Mouse (Mus musculus) liver, embryonic 16.5 days (tissue): ENCODE measurements around the gene Ankrd12. TPM values are rescaled to one million over a fixed set of nuclear protein-coding genes. Genes with fewer than 3 reads are reported as not detected.
A peak's percentile ranks its signal among the peaks of the same experiment; 100 is the strongest.
"Not testable (repeated sequence)": the region's sequence is repeated elsewhere in the genome, so short reads cannot be mapped to it uniquely, and the experiment has no call there.

Source experiments
- ATAC-seq: fragments of 200-750 bp; cut with Nextera tagmentation; 2 replicates; pipeline ENCODE4 v1.8.0; 2017; ENCODE audit warnings: low read depth, mild to moderate bottlenecking, moderate number of reproducible peaks, moderate library complexity
- H3K27ac ChIP-seq: fragments of 300-500 bp; sonication (generic); 2 replicates; pipeline ENCODE4 v1.5.1; 2014; ENCODE audit warnings: mild to moderate bottlenecking, low read length
- H3K27me3 ChIP-seq: fragments of 300-500 bp; sonication (generic); 2 replicates; pipeline ENCODE4 v1.6.1; 2014; ENCODE audit warnings: low read depth, low read length, mixed read lengths; ENCODE audit not compliant: control insufficient read depth, insufficient read depth
- H3K36me3 ChIP-seq: fragments of 300-500 bp; sonication (generic); 2 replicates; pipeline ENCODE4 v1.6.1; 2014; ENCODE audit warnings: mild to moderate bottlenecking; ENCODE audit not compliant: control insufficient read depth, insufficient read depth
- H3K4me1 ChIP-seq: fragments of 300-500 bp; sonication (generic); 2 replicates; pipeline ENCODE4 v1.6.1; 2014; ENCODE audit warnings: low read depth, low read length, mixed read lengths; ENCODE audit not compliant: control insufficient read depth
- H3K4me2 ChIP-seq: fragments of 300-500 bp; sonication (generic); 2 replicates; pipeline ENCODE4 v1.6.1; 2014; ENCODE audit warnings: low read depth, low read length, mixed read lengths
- H3K4me3 ChIP-seq: fragments of 300-500 bp; sonication (generic); 2 replicates; pipeline ENCODE4 v1.5.1; 2014; ENCODE audit warnings: low read depth, mild to moderate bottlenecking, low read length
- H3K9ac ChIP-seq: fragments of 300-500 bp; sonication (generic); 2 replicates; pipeline ENCODE4 v1.6.1; 2014; ENCODE audit warnings: low read depth, low read length
- H3K9me3 ChIP-seq: fragments of 300-500 bp; sonication (generic); replicated peaks from 2 replicates; pipeline ENCODE4 v1.6.1; 2016; ENCODE audit warnings: low read length; ENCODE audit not compliant: control insufficient read depth
- WGBS: fragments of 180-500 bp; shearing (Covaris S2); extraction: QIAGEN DNeasy Blood & Tissue Kit; methylation state at CpG from one replicate; pipeline ENCODE4 v1.1.7; 2014; ENCODE audit not compliant: insufficient replicate concordance; 5-methylcytosine and 5-hydroxymethylcytosine counted together
- polyA plus RNA-seq: library from polyadenylated mRNA; unstranded; fragments of >200 nt; fragmentation: Nextera tagmentation; extraction: Ambion mirVana; gene quantifications from 2 replicates; pipeline ENCODE4 v1.2.1, GENCODE M21; 2015

Gene Ankrd12
- polyA plus RNA-seq, 1 experiment from 2014 or later = 9.1 TPM

GRCm38 (mm10) chr17:66041020-66041419 lies 35.9 kb downstream of the Ankrd12 start:
- Histone ChIP-seq H3K9me3 (no peaks in the 10 kb centered on the region), H3K36me3 (no peaks in the 10 kb centered on the region), H3K27ac (no peak overlapping the region; the same call in 1 of the 2 replicates), H3K4me1 (no peaks in the 10 kb centered on the region), H3K4me2 (no peak overlapping the region), H3K9ac (no peak overlapping the region), H3K27me3 (no peaks in the 10 kb centered on the region), H3K4me3 (no peak overlapping the region)
- WGBS = 72% methylated on average over 5 of the region's 5 CpGs
- ATAC-seq = peak; percentile 55

GRCm38 (mm10) chr17:66033239-66033638 lies 43.6 kb downstream of the Ankrd12 start:
- Histone ChIP-seq H3K4me3 (no peak overlapping the region), H3K36me3 (no peaks in the 10 kb centered on the region; the same call in 1 of the 2 replicates), H3K9ac (no peak overlapping the region), H3K4me1 (no peaks in the 10 kb centered on the region), H3K9me3 (no peaks in the 10 kb centered on the region), H3K4me2 (no peak overlapping the region), H3K27ac (no peak overlapping the region), H3K27me3 (no peaks in the 10 kb centered on the region)
- 78% methylated on average over 5 of the region's 5 CpGs for WGBS
- no peak for ATAC-seq

DNA sequence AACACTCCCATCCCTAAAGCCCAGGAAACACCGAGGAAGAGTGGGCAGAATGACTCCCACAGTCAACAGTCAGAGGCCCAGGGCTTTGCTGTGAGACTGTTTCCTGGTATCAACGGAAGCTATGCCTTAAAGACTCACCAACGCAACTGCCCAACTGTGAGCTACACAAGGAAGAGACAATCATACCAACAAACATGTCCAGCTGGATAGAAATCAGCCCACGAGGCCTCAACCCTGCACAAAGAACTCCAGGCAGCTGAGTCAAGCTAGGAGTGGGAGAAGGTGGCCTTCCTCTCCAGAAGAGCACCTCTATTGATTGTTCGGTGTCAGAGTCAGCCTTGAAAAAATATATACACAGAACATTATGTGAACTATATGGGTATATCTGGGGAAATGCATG lies 44.9 kb downstream of the Ankrd12 start:
- ATAC-seq = no peak
- H3K36me3 ChIP-seq = no peaks in the 10 kb centered on the region; the same call in none of the 2 replicates
- H3K4me1 ChIP-seq = no peaks in the 10 kb centered on the region
- 57% methylated on average over 5 of the region's 5 CpGs for WGBS
- H3K4me3 ChIP-seq = no peak overlapping the region
- H3K4me2 ChIP-seq = no peak overlapping the region
- H3K9ac ChIP-seq = no peak overlapping the region
- H3K27ac ChIP-seq = no peak overlapping the region
- H3K27me3 ChIP-seq = no peaks in the 10 kb centered on the region
- no peaks in the 10 kb centered on the region for H3K9me3 ChIP-seq

DNA sequence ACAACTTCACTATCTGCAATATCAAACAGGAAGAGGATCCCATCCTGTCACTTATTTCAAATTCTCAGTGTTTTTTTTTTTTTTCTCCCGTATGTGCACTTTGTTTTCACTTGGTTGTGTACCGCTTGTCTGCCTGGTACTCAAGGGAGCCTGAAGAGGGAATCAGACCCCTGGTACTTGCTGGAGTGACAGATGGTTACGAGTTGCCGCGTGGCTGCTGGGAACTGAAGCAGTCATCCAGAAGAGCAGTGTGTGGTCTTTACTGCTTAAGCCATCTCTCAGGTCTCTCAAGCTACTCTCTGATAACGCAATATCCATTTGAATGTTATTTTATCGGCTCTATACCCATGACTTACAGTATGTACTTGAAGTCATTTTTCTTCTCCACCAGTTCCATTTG lies 52.7 kb downstream of the Ankrd12 start:
- no peaks in the 10 kb centered on the region for H3K4me1 ChIP-seq
- peaks cover 4% of the 10 kb centered on the region; the same call in 1 of the 2 replicates for H3K36me3 ChIP-seq
- H3K9me3 ChIP-seq = no peaks in the 10 kb centered on the region
- 85% methylated on average over 7 of the region's 7 CpGs for WGBS
- H3K4me3 ChIP-seq = no peak overlapping the region
- H3K27ac ChIP-seq = no peak overlapping the region
- H3K4me2 ChIP-seq = no peak overlapping the region
- H3K27me3 ChIP-seq = no peaks in the 10 kb centered on the region
- ATAC-seq = no peak
- H3K9ac ChIP-seq = no peak overlapping the region

DNA sequence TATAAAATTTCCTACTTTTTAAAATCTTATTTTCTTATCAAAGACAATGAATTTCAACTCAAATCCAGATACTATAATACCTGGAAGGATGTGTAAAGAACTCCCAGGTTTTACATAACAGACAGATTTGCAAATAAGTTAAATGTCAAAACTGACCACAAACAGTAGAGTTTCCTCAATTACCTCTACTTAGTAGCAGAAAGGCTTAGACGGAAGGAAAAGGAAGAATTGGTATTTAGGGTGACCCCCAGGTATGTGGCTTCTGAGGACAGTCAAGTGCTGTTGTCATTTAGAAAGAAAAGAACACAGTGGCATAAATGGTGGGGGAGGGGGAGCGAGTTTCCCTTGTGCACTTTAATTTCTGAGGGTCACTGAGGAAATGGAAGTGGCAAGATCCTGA lies 65.1 kb downstream of the Ankrd12 start:
- H3K9me3 ChIP-seq = no peaks in the 10 kb centered on the region
- H3K27me3 ChIP-seq = no peaks in the 10 kb centered on the region
- no peak overlapping the region for H3K9ac ChIP-seq
- H3K27ac ChIP-seq = no peak overlapping the region
- 48% methylated on average over 2 of the region's 2 CpGs for WGBS
- H3K4me2 ChIP-seq = no peak overlapping the region
- H3K36me3 ChIP-seq = no peaks in the 10 kb centered on the region
- no peaks in the 10 kb centered on the region for H3K4me1 ChIP-seq
- no peak for ATAC-seq
- no peak overlapping the region for H3K4me3 ChIP-seq

DNA sequence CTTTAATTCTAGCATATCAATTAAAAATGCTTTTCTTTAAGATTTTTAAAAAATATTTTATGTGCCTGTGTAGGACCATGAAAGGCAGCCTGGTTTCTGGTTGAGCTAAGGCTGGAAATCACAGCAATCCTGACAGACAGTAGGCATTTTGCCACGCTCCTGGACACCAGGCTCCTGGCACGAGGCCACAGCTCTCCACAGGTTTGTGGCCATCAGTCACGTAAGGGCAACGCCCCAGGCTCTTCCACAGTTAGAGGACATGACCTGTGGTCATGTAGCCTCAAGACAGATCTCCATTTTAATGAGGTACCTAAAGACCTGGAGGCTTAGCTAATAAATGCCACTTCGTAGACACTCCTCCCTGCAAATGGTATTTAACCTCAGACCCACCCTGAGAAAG lies 69.0 kb downstream of the Ankrd12 start:
- no peaks in the 10 kb centered on the region for H3K36me3 ChIP-seq
- H3K27ac ChIP-seq = no peak overlapping the region
- no peaks in the 10 kb centered on the region for H3K27me3 ChIP-seq
- H3K4me2 ChIP-seq = no peak overlapping the region
- no peaks in the 10 kb centered on the region for H3K9me3 ChIP-seq
- 77% methylated on average over 5 of the region's 5 CpGs for WGBS
- ATAC-seq = no peak
- H3K4me3 ChIP-seq = no peak overlapping the region
- no peaks in the 10 kb centered on the region for H3K4me1 ChIP-seq
- H3K9ac ChIP-seq = no peak overlapping the region

- no peak overlapping the region for H3K9ac ChIP-seq
- H3K27me3 ChIP-seq = no peaks in the 10 kb centered on the region
- H3K36me3 ChIP-seq = no peaks in the 10 kb centered on the region
- H3K4me3 ChIP-seq = no peak overlapping the region
- H3K4me2 ChIP-seq = no peak overlapping the region
- H3K27ac ChIP-seq = no peak overlapping the region
- H3K9me3 ChIP-seq = no peaks in the 10 kb centered on the region
- H3K4me1 ChIP-seq = no peaks in the 10 kb centered on the region
- WGBS = 67% methylated on average over 2 of the region's 2 CpGs
- ATAC-seq = no peak
Observed at GRCm38 (mm10) chr17:66007473-66007872, 69.4 kb downstream of the Ankrd12 start.

GRCm38 (mm10) chr17:65988151-65988820 lies 88.6 kb downstream of the Ankrd12 start:
- Histone ChIP-seq H3K9me3 (no peaks in the 10 kb centered on the region), H3K9ac (no peak overlapping the region), H3K4me2 (no peak overlapping the region), H3K36me3 (no peaks in the 10 kb centered on the region), H3K27me3 (no peaks in the 10 kb centered on the region), H3K4me3 (no peak overlapping the region), H3K4me1 (peaks cover 6% of the 10 kb centered on the region; the same call in 1 of the 2 replicates), H3K27ac (no peak overlapping the region)
- WGBS = 23% methylated on average over 3 of the region's 3 CpGs
- no peak for ATAC-seq

- H3K4me2 ChIP-seq, H3K9ac ChIP-seq, H3K36me3 ChIP-seq, H3K4me1 ChIP-seq, H3K9me3 ChIP-seq, H3K4me3 ChIP-seq, H3K27me3 ChIP-seq: not testable (repeated sequence)
- ATAC-seq = peak; percentile 73
- peak overlapping the region; percentile 14; the same call in 1 of the 2 replicates for H3K27ac ChIP-seq
Observed at GRCm38 (mm10) chr17:65976720-65977119, 100.2 kb downstream of the Ankrd12 start.
